Mouse (Mus musculus) hindbrain, embryonic 16.5 days (tissue): ENCODE measurements around the gene Lin7c. TPM values are rescaled to one million over a fixed set of nuclear protein-coding genes. Genes with fewer than 3 reads are reported as not detected.
A peak's percentile ranks its signal among the peaks of the same experiment; 100 is the strongest.

Experiments used
- ATAC-seq: fragments of 200-750 bp; cut with Nextera tagmentation; 2 replicates; pipeline ENCODE4 v1.8.0; 2017; ENCODE audit warnings: moderate TSS enrichment, moderate library complexity
- H3K27ac ChIP-seq: fragments of 300-500 bp; sonication (generic); 2 replicates; pipeline ENCODE4 v1.5.1; 2014; ENCODE audit warnings: low read depth, mild to moderate bottlenecking, control low read depth, low read length, moderate library complexity
- H3K27me3 ChIP-seq: fragments of 300-500 bp; sonication (generic); replicated peaks from 2 replicates; pipeline ENCODE4 v1.6.1; 2014; ENCODE audit warnings: low read length; ENCODE audit not compliant: control insufficient read depth, insufficient read depth
- H3K36me3 ChIP-seq: fragments of 300-500 bp; sonication (generic); 2 replicates; pipeline ENCODE4 v1.6.1; 2014; ENCODE audit warnings: mild to moderate bottlenecking, low read length, moderate library complexity, mixed read lengths; ENCODE audit not compliant: control insufficient read depth, insufficient read depth
- H3K4me1 ChIP-seq: fragments of 300-500 bp; sonication (generic); 2 replicates; pipeline ENCODE4 v1.6.1; 2014; ENCODE audit warnings: low read depth, low read length; ENCODE audit not compliant: control insufficient read depth, insufficient read depth
- H3K4me2 ChIP-seq: fragments of 300-500 bp; sonication (generic); 2 replicates; pipeline ENCODE4 v1.6.1; 2014; ENCODE audit warnings: mild to moderate bottlenecking, low read length, control low read depth, moderate library complexity
- H3K4me3 ChIP-seq: fragments of 300-500 bp; sonication (generic); 2 replicates; pipeline ENCODE4 v1.5.1; 2014; ENCODE audit warnings: mild to moderate bottlenecking, low read length, control low read depth, moderate library complexity
- H3K9ac ChIP-seq: fragments of 300-500 bp; sonication (generic); 2 replicates; pipeline ENCODE4 v1.6.1; 2014; ENCODE audit warnings: low read depth, mild to moderate bottlenecking, control low read depth, low read length, moderate library complexity
- H3K9me3 ChIP-seq: fragments of 300-500 bp; sonication (generic); 2 replicates; pipeline ENCODE4 v1.6.1; 2014; ENCODE audit warnings: mild to moderate bottlenecking, low read length, moderate library complexity; ENCODE audit not compliant: control insufficient read depth
- WGBS: fragments of 180-500 bp; shearing (Covaris S2); extraction: QIAGEN DNeasy Blood & Tissue Kit; methylation state at CpG from one replicate; pipeline ENCODE4 v1.1.7; 2014; 5-methylcytosine and 5-hydroxymethylcytosine counted together
- polyA plus RNA-seq: library from polyadenylated mRNA; unstranded; fragments of >200 nt; fragmentation: Nextera tagmentation; extraction: Ambion mirVana; gene quantifications from 2 replicates; pipeline ENCODE4 v1.2.1, GENCODE M21; 2015

Lin7c gene
- polyA plus RNA-seq, 1 experiment from 2014 or later = 194 TPM

GRCm38 (mm10) chr2:109912216-109912615 is 21.6 kb downstream of the Lin7c start:
- H3K9me3 ChIP-seq = no peaks in the 10 kb centered on the region
- H3K27me3 ChIP-seq = no peaks in the 10 kb centered on the region
- 97% methylated on average over 8 of the region's 8 CpGs for WGBS
- H3K27ac ChIP-seq = no peak overlapping the region
- H3K4me1 ChIP-seq = no peaks in the 10 kb centered on the region
- no peaks in the 10 kb centered on the region for H3K36me3 ChIP-seq
- H3K9ac ChIP-seq = no peak overlapping the region
- no peak for ATAC-seq
- H3K4me3 ChIP-seq = no peak overlapping the region
- H3K4me2 ChIP-seq = no peak overlapping the region

GRCm38 (mm10) chr2:109912766-109913165 is 22.1 kb downstream of the Lin7c start:
- no peak overlapping the region for H3K9ac ChIP-seq
- no peaks in the 10 kb centered on the region for H3K4me1 ChIP-seq
- H3K9me3 ChIP-seq = no peaks in the 10 kb centered on the region
- 89% methylated on average over 12 of the region's 12 CpGs for WGBS
- no peaks in the 10 kb centered on the region for H3K36me3 ChIP-seq
- no peak overlapping the region for H3K4me2 ChIP-seq
- no peaks in the 10 kb centered on the region for H3K27me3 ChIP-seq
- no peak overlapping the region for H3K4me3 ChIP-seq
- ATAC-seq = no peak
- H3K27ac ChIP-seq = no peak overlapping the region

GRCm38 (mm10) chr2:109913241-109913640 is 22.6 kb downstream of the Lin7c start:
- ATAC-seq = no peak
- H3K27ac ChIP-seq = no peak overlapping the region
- no peak overlapping the region for H3K9ac ChIP-seq
- H3K27me3 ChIP-seq = no peaks in the 10 kb centered on the region
- WGBS = 60% methylated on average over 8 of the region's 8 CpGs
- H3K36me3 ChIP-seq = no peaks in the 10 kb centered on the region
- no peaks in the 10 kb centered on the region for H3K4me1 ChIP-seq
- no peaks in the 10 kb centered on the region for H3K9me3 ChIP-seq
- no peak overlapping the region for H3K4me2 ChIP-seq
- H3K4me3 ChIP-seq = no peak overlapping the region

- no peak overlapping the region for H3K4me3 ChIP-seq
- no peak for ATAC-seq
- no peak overlapping the region for H3K27ac ChIP-seq
- H3K36me3 ChIP-seq = no peaks in the 10 kb centered on the region
- H3K9me3 ChIP-seq = no peaks in the 10 kb centered on the region
- no peak overlapping the region for H3K4me2 ChIP-seq
- no peak overlapping the region for H3K9ac ChIP-seq
- H3K4me1 ChIP-seq = peaks cover 14% of the 10 kb centered on the region
- no peaks in the 10 kb centered on the region for H3K27me3 ChIP-seq
These were observed 23.9 kb downstream of the Lin7c start for GRCm38 (mm10) chr2:109914601-109915000.

- no peak for ATAC-seq
- Histone ChIP-seq H3K4me3 (peak overlapping the region; percentile 81), H3K4me2 (peak overlapping the region; percentile 81), H3K9me3 (no peaks in the 10 kb centered on the region), H3K27ac (no peak overlapping the region), H3K36me3 (no peaks in the 10 kb centered on the region), H3K27me3 (no peaks in the 10 kb centered on the region), H3K9ac (no peak overlapping the region), H3K4me1 (peaks cover 24% of the 10 kb centered on the region)
- 4% methylated on average over 11 of the region's 11 CpGs for WGBS
These were observed 26.3 kb downstream of the Lin7c start for GRCm38 (mm10) chr2:109916782-109917495.

- peak within 1 kb of the TSS; percentile 96 for H3K9ac ChIP-seq
- peak; percentile 97 for ATAC-seq
- H3K4me1 ChIP-seq = peaks cover 24% of the 10 kb centered on the region
- no peaks in the 10 kb centered on the region for H3K9me3 ChIP-seq
- peak within 1 kb of the TSS; percentile 93 for H3K27ac ChIP-seq
- peak within 1 kb of the TSS; percentile 81 for H3K4me2 ChIP-seq
- 1% methylated on average over 59 of the region's 111 CpGs for WGBS
- peak within 1 kb of the TSS; percentile 81 for H3K4me3 ChIP-seq
- no peaks in the 10 kb centered on the region for H3K36me3 ChIP-seq
- H3K27me3 ChIP-seq = no peaks in the 10 kb centered on the region
These were observed 27.1 kb downstream of the Lin7c start, which contains the start of gene Lgr4 for GRCm38 (mm10) chr2:109917496-109918413. Gene Lgr4, plus strand, starts transcription at chr2:109917647.

- Histone ChIP-seq H3K27me3 (no peaks in the 10 kb centered on the region), H3K4me3 (peak overlapping the region; percentile 81), H3K9ac (peak overlapping the region; percentile 96), H3K9me3 (no peaks in the 10 kb centered on the region), H3K4me2 (peak overlapping the region; percentile 81), H3K36me3 (no peaks in the 10 kb centered on the region), H3K4me1 (peaks cover 24% of the 10 kb centered on the region), H3K27ac (no peak overlapping the region)
- 7% methylated on average over 22 of the region's 22 CpGs for WGBS
- no peak for ATAC-seq
These were observed 28.1 kb downstream of the Lin7c start for GRCm38 (mm10) chr2:109918592-109919262.

- peak overlapping the region; percentile 14 for H3K4me3 ChIP-seq
These were observed 29.8 kb downstream of the Lin7c start for GRCm38 (mm10) chr2:109920471-109920870.

More at GRCm38 (mm10) chr2:109920471-109920870, 29.8 kb downstream of the Lin7c start:
- Histone ChIP-seq H3K9me3 (no peaks in the 10 kb centered on the region), H3K27ac (no peak overlapping the region), H3K27me3 (no peaks in the 10 kb centered on the region), H3K36me3 (no peaks in the 10 kb centered on the region), H3K9ac (no peak overlapping the region), H3K4me2 (peak overlapping the region; percentile 81), H3K4me1 (peaks cover 24% of the 10 kb centered on the region)
- WGBS = 69% methylated on average over 7 of the region's 7 CpGs
- no peak for ATAC-seq
